Mouse (Mus musculus) kidney, adult 2 months (tissue): Measurements from ENCODE around the gene Fgf18. TPM values are rescaled to one million over a fixed set of nuclear protein-coding genes. Genes with fewer than 3 reads are reported as not detected.
A peak's percentile ranks its signal among the peaks of the same experiment; 100 is the strongest.

Source experiments
- DNase-seq: peaks from one replicate; pipeline ENCODE4 v3.0.0; 2021
- H3K27ac ChIP-seq: fragments of 200-500 bp; 2 replicates; pipeline ENCODE4 v1.5.1; 2012; ENCODE audit warnings: low read depth, low read length, control low read depth, inconsistent platforms; ENCODE audit not compliant: insufficient read depth
- H3K27me3 ChIP-seq: fragments of 200-500 bp; replicated peaks from 2 replicates; pipeline ENCODE4 v1.6.1; 2012; ENCODE audit warnings: mild to moderate bottlenecking, moderate library complexity, low read length, inconsistent platforms; ENCODE audit not compliant: control insufficient read depth, insufficient read depth
- H3K36me3 ChIP-seq: fragments of 200-500 bp; 2 replicates; pipeline ENCODE4 v1.6.1; 2012; ENCODE audit warnings: mild to moderate bottlenecking, moderate library complexity, low read length, inconsistent platforms; ENCODE audit not compliant: control insufficient read depth, insufficient read depth
- H3K4me1 ChIP-seq: fragments of 200-500 bp; 2 replicates; pipeline ENCODE4 v1.6.1; 2011; ENCODE audit warnings: low read length; ENCODE audit not compliant: control insufficient read depth, insufficient read depth
- H3K4me3 ChIP-seq: fragments of 200-500 bp; 2 replicates; pipeline ENCODE4 v1.5.1; 2011; ENCODE audit warnings: mild to moderate bottlenecking, low read depth, low read length, control low read depth; ENCODE audit not compliant: insufficient read depth
- CTCF ChIP-seq: fragments of 200-500 bp; conservative IDR thresholded peaks from 2 replicates; pipeline ENCODE4 v1.5.1; 2011; ENCODE audit warnings: low read depth, mild to moderate bottlenecking, control low read depth, low read length, moderate library complexity, mixed read lengths; ENCODE audit not compliant: insufficient read depth, insufficient read length
- POLR2A ChIP-seq: fragments of 200-500 bp; IDR thresholded peaks from one replicate; pipeline ENCODE4 v1.6.1; 2011; ENCODE audit warnings: low read depth, low read length, control low read depth
- WGBS: fragments of 180-500 bp; shearing (Covaris S2); methylation state at CpG from one replicate; pipeline ENCODE4 v1.1.7; 2018; 5-methylcytosine and 5-hydroxymethylcytosine counted together
- polyA plus RNA-seq: library from polyadenylated mRNA; depleted of rRNA; stranded (reverse); fragments of >200 nt; gene quantifications from 2 replicates; pipeline ENCODE4 v1.2.3, GENCODE M21; 2012

Fgf18 gene
- polyA plus RNA-seq, 1 experiment = 0.50 TPM

- 73% methylated on average over 8 of the region's 8 CpGs for WGBS
- H3K4me1 ChIP-seq = no peaks in the 10 kb centered on the region
- no peak for DNase-seq
- H3K4me3 ChIP-seq = no peak overlapping the region
- no peaks in the 10 kb centered on the region for H3K36me3 ChIP-seq
- no peaks in the 10 kb centered on the region for H3K27me3 ChIP-seq
- no peak overlapping the region for H3K27ac ChIP-seq
- no peak for TF ChIP-seq CTCF
- TF ChIP-seq POLR2A = no peak
Measured at GRCm38 (mm10) chr11:33132619-33133338, 14.4 kb downstream of the Fgf18 start.

DNA sequence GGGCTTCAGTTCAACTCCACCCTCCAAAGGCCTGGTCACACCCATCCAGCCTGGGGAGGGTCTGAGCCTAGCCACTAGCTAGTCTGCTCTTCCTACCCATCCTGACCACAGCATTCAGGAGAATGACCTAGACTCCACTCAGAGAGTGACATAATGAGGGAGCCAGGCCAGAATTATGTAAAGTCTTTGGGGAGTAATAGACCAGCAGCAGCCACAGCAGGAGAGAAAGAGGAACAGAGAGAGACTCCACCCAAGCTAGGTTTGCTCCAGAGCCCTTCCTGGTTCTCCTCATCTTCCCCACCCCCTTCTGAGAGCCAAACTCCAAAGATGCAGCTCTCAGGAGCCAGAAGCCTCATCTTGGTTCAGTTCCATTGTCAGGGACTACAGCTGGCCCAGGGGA lies 20.1 kb downstream of the Fgf18 start:
- DNase-seq = no peak
- Histone ChIP-seq H3K36me3 (no peaks in the 10 kb centered on the region), H3K4me1 (0 out of 2 replicates have a peak, but pooled peaks cover 3% of the 10 kb centered on the region), H3K4me3 (no peak overlapping the region), H3K27ac (no peak overlapping the region), H3K27me3 (no peaks in the 10 kb centered on the region)
- TF ChIP-seq POLR2A = no peak
- TF ChIP-seq CTCF = no peak

GRCm38 (mm10) chr11:33122575-33123268 lies 24.5 kb downstream of the Fgf18 start:
- Histone ChIP-seq H3K27ac (peak overlapping the region; percentile 5; the same call in 1 of the 2 replicates), H3K4me1 (peaks cover 11% of the 10 kb centered on the region; the same call in 1 of the 2 replicates), H3K36me3 (no peaks in the 10 kb centered on the region), H3K4me3 (peak overlapping the region; percentile 13; the same call in 1 of the 2 replicates), H3K27me3 (no peaks in the 10 kb centered on the region)
- no peak for TF ChIP-seq POLR2A
- TF ChIP-seq CTCF = no peak
- 7% methylated on average over 37 of the region's 37 CpGs for WGBS
- peak; percentile 89 for DNase-seq

- H3K36me3 ChIP-seq = no peaks in the 10 kb centered on the region
- H3K4me1 ChIP-seq = peaks cover 11% of the 10 kb centered on the region; the same call in 1 of the 2 replicates
- TF ChIP-seq POLR2A = no peak
- no peak for TF ChIP-seq CTCF
- peak; percentile 74 for DNase-seq
- WGBS = 38% methylated on average over 8 of the region's 8 CpGs
- H3K27me3 ChIP-seq = no peaks in the 10 kb centered on the region
- peak overlapping the region; percentile 19; the same call in 1 of the 2 replicates for H3K27ac ChIP-seq
- H3K4me3 ChIP-seq = no peak overlapping the region
Measured at GRCm38 (mm10) chr11:33119556-33119955, 27.6 kb downstream of the Fgf18 start.

GRCm38 (mm10) chr11:33119116-33119515 lies 28.1 kb downstream of the Fgf18 start:
- WGBS = 54% methylated on average over 7 of the region's 7 CpGs

GRCm38 (mm10) chr11:33118480-33118879 lies 28.7 kb downstream of the Fgf18 start:
- DNase-seq = peak; percentile 21
- H3K4me3 ChIP-seq = no peak overlapping the region
- H3K27me3 ChIP-seq = no peaks in the 10 kb centered on the region
- 88% methylated on average over 6 of the region's 6 CpGs for WGBS
- peaks cover 11% of the 10 kb centered on the region; the same call in 1 of the 2 replicates for H3K4me1 ChIP-seq
- TF ChIP-seq POLR2A (no peak), CTCF (no peak)
- no peaks in the 10 kb centered on the region for H3K36me3 ChIP-seq
- H3K27ac ChIP-seq = no peak overlapping the region

More at GRCm38 (mm10) chr11:33119116-33119515, 28.1 kb downstream of the Fgf18 start:
- DNase-seq = peak; percentile 90
- Histone ChIP-seq H3K36me3 (no peaks in the 10 kb centered on the region), H3K27me3 (no peaks in the 10 kb centered on the region), H3K4me1 (peaks cover 11% of the 10 kb centered on the region; the same call in 1 of the 2 replicates), H3K27ac (peak overlapping the region; percentile 24; the same call in 1 of the 2 replicates), H3K4me3 (no peak overlapping the region)
- TF ChIP-seq CTCF (no peak), POLR2A (no peak)

GRCm38 (mm10) chr11:33115796-33116195 lies 31.4 kb downstream of the Fgf18 start:
- DNase-seq = no peak
- TF ChIP-seq POLR2A (no peak), CTCF (no peak)
- WGBS = 83% methylated on average over 3 of the region's 3 CpGs

More at GRCm38 (mm10) chr11:33115796-33116195, 31.4 kb downstream of the Fgf18 start:
- no peaks in the 10 kb centered on the region for H3K27me3 ChIP-seq
- H3K4me1 ChIP-seq = peaks cover 9% of the 10 kb centered on the region; the same call in 1 of the 2 replicates
- H3K27ac ChIP-seq = no peak overlapping the region
- no peak overlapping the region for H3K4me3 ChIP-seq
- H3K36me3 ChIP-seq = no peaks in the 10 kb centered on the region
